ENCODE assay signal across 9 mouse cellular contexts in genomic region chr12:91679320-91680064, GRCm38 (mm10).
DNase-seq lines count a peak whose midpoint lies in the region; ATAC-seq lines count a peak whose summit lies in the region.
"Had no signal": no experiment of that assay in that cellular context is flagged by ENCODE, and none has a peak within 500 bp of the region (broad histone marks: within the 10 kb centered on the region; RNA-seq: fewer than 3 reads in every experiment).

No protein-coding gene starts in this region.

- DNase-seq in lung, postnatal 4 days = no peak
- DNase-seq in left cerebral cortex, postnatal 4 days = peak; percentile 43
- DNase-seq in right cerebral cortex, postnatal 4 days = peak; percentile 25
- DNase-seq in kidney, adult 18-20 months = no peak
- DNase-seq in spleen, adult 18-20 months = no peak
- DNase-seq: liver, postnatal 0 days had no signal

- H3K4me2 ChIP-seq in lung, embryonic 16.5 days (ENCODE audit: low read depth, low read length) = peak overlapping the region; percentile 36
- peak overlapping the region; percentile 23; the same call in 1 of the 2 replicates for H3K4me2 ChIP-seq in forebrain, embryonic 16.5 days (ENCODE audit: low read length)
- H3K4me2 ChIP-seq in kidney, embryonic 15.5 days = no peak overlapping the region

- H3K9ac ChIP-seq in lung, embryonic 16.5 days (ENCODE audit: low read length) = 0 out of 2 replicates have a peak overlapping the region, but pooled peaks have one; percentile 15
- H3K9ac ChIP-seq in forebrain, embryonic 16.5 days (replicated peaks; ENCODE audit: low read depth, low read length) = no peak overlapping the region
- no peak overlapping the region for H3K9ac ChIP-seq in kidney, embryonic 15.5 days
- H3K9ac ChIP-seq: liver, postnatal 0 days had no signal

- 50% methylated on average over 14 of the region's 14 CpGs for WGBS in lung, embryonic 16.5 days
- WGBS in forebrain, embryonic 16.5 days = 6% methylated on average over 14 of the region's 14 CpGs
- WGBS in kidney, embryonic 15.5 days = 69% methylated on average over 14 of the region's 14 CpGs

- intact Hi-C loops in left cerebral cortex, postnatal 4 days (cut with DNase I) = no loop called here

- no peaks in the 10 kb centered on the region for H3K27me3 ChIP-seq in lung, embryonic 16.5 days (ENCODE audit: control insufficient read depth, insufficient read depth, low read depth, low read length)
- H3K27me3 ChIP-seq in forebrain, embryonic 16.5 days (replicated peaks; ENCODE audit: control insufficient read depth, insufficient read depth, low read length) = no peaks in the 10 kb centered on the region
- H3K27me3 ChIP-seq in kidney, embryonic 15.5 days = no peaks in the 10 kb centered on the region

- H3K4me1 ChIP-seq in lung, embryonic 16.5 days (replicated peaks; ENCODE audit: control insufficient read depth, insufficient read depth, low read length) = peaks cover 28% of the 10 kb centered on the region
- peaks cover 31% of the 10 kb centered on the region for H3K4me1 ChIP-seq in forebrain, embryonic 16.5 days (replicated peaks; ENCODE audit: control insufficient read depth, insufficient read depth, low read length)
- peaks cover 25% of the 10 kb centered on the region for H3K4me1 ChIP-seq in kidney, embryonic 15.5 days

- peak overlapping the region; percentile 49 for H3K27ac ChIP-seq in lung, embryonic 16.5 days (ENCODE audit: low read length)
- H3K27ac ChIP-seq in forebrain, embryonic 16.5 days (ENCODE audit: low read length) = peak overlapping the region; percentile 27; the same call in 1 of the 2 replicates
- H3K27ac ChIP-seq in kidney, embryonic 15.5 days = no peak overlapping the region

- 0 out of 2 replicates have a peak, but pooled peaks have one; percentile 34 for ATAC-seq in lung, embryonic 16.5 days (ENCODE audit: low read depth)
- peak; percentile 64; the same call in 1 of the 2 replicates for ATAC-seq in forebrain, embryonic 16.5 days
- ATAC-seq in kidney, embryonic 15.5 days (replicated peaks; ENCODE audit: low FRiP score) = no peak
- ATAC-seq: liver, postnatal 0 days had no signal

- H3K36me3 ChIP-seq in lung, embryonic 16.5 days (ENCODE audit: control insufficient read depth, insufficient read depth, low read length) = no peaks in the 10 kb centered on the region
- H3K36me3 ChIP-seq in forebrain, embryonic 16.5 days (ENCODE audit: control insufficient read depth, insufficient read depth) = no peaks in the 10 kb centered on the region
- no peaks in the 10 kb centered on the region for H3K36me3 ChIP-seq in kidney, embryonic 15.5 days

- no peak overlapping the region for H3K4me3 ChIP-seq in lung, embryonic 16.5 days (ENCODE audit: low read length)
- no peak overlapping the region for H3K4me3 ChIP-seq in forebrain, embryonic 16.5 days (replicated peaks; ENCODE audit: low read length)
- no peak overlapping the region for H3K4me3 ChIP-seq in kidney, embryonic 15.5 days (replicated peaks)

- H3K9me3 ChIP-seq in lung, embryonic 16.5 days (ENCODE audit: control insufficient read depth, low read length) = no peaks in the 10 kb centered on the region
- H3K9me3 ChIP-seq in forebrain, embryonic 16.5 days (ENCODE audit: control insufficient read depth, low read length) = no peaks in the 10 kb centered on the region
- H3K9me3 ChIP-seq in kidney, embryonic 15.5 days (replicated peaks) = no peaks in the 10 kb centered on the region; the same call in 1 of the 2 replicates

Comparison
In these comparisons a context has a peak if more than half of its experiments do, and no peak if none do; other contexts are left out.
1. DNase-seq: peak in left cerebral cortex, postnatal 4 days (single experiment) and right cerebral cortex, postnatal 4 days (single experiment); none in lung, postnatal 4 days (0 of 2), kidney, adult 18-20 months (single experiment) and spleen, adult 18-20 months (0 of 2).